Mouse (Mus musculus) megakaryocyte, embryonic 14.5 days (primary cell): ENCODE data around the gene Daam2.

Experiments used
- FLI1 ChIP-seq: IDR thresholded peaks from 2 replicates; pipeline ENCODE4 v1.6.1; 2012; ENCODE audit warnings: low read length, inconsistent platforms, mixed read lengths
- GATA1 ChIP-seq: IDR thresholded peaks from 3 replicates; pipeline ENCODE4 v1.6.1; 2012; ENCODE audit warnings: mixed read lengths, low read length, inconsistent platforms, borderline replicate concordance

- TF ChIP-seq GATA1 (no peak), FLI1 (no peak)
Measured at GRCm38 (mm10) chr17:49433071-49433470, 131.1 kb downstream of the Daam2 start.
